Comparison of ENCODE assay signal across 8 mouse cellular contexts in genomic region chr19:40830703-40831415, GRCm38 (mm10). TPM values are rescaled to one million over a fixed set of nuclear protein-coding genes. Genes with fewer than 3 reads are reported as not detected.
DNase-seq lines count a peak whose midpoint lies in the region; ATAC-seq and TF ChIP-seq lines count a peak whose summit lies in the region.

TSS of gene Ccnj (plus strand) at chr19:40831279.

- H3K4me3 ChIP-seq in bone marrow, adult 2 months (replicated peaks; ENCODE audit: control insufficient read depth, low read depth, low read length) = peak within 1 kb of the TSS; percentile 76
- peak within 1 kb of the TSS; percentile 74 for H3K4me3 ChIP-seq in embryonic facial prominence, embryonic 14.5 days (ENCODE audit: low read depth, low read length)
- peak within 1 kb of the TSS; percentile 80 for H3K4me3 ChIP-seq in limb, embryonic 13.5 days
- H3K4me3 ChIP-seq in midbrain, embryonic 15.5 days = peak within 1 kb of the TSS; percentile 92

- no peaks in the 10 kb centered on the region for H3K27me3 ChIP-seq in embryonic facial prominence, embryonic 14.5 days (replicated peaks; ENCODE audit: control insufficient read depth, insufficient read depth, low read length)
- H3K27me3 ChIP-seq in limb, embryonic 13.5 days = no peaks in the 10 kb centered on the region
- H3K27me3 ChIP-seq in midbrain, embryonic 15.5 days (replicated peaks) = no peaks in the 10 kb centered on the region

- peak; percentile 98 for ATAC-seq in embryonic facial prominence, embryonic 14.5 days (ENCODE audit: low read depth)
- ATAC-seq in limb, embryonic 13.5 days (ENCODE audit: low FRiP score, low read depth) = peak; percentile 99
- ATAC-seq in midbrain, embryonic 15.5 days (replicated peaks) = peak; percentile 99

- no peaks in the 10 kb centered on the region for H3K9me3 ChIP-seq in embryonic facial prominence, embryonic 14.5 days (ENCODE audit: control insufficient read depth, low read length)
- H3K9me3 ChIP-seq in limb, embryonic 13.5 days = no peaks in the 10 kb centered on the region
- no peaks in the 10 kb centered on the region for H3K9me3 ChIP-seq in midbrain, embryonic 15.5 days

- under 1% methylated on average over 71 of the region's 71 CpGs for WGBS in bone marrow, adult 2 months
- under 1% methylated on average over 25 of the region's 71 CpGs for WGBS in embryonic facial prominence, embryonic 14.5 days
- WGBS in limb, embryonic 13.5 days = under 1% methylated on average over 67 of the region's 71 CpGs
- WGBS in midbrain, embryonic 15.5 days = under 1% methylated on average over 69 of the region's 71 CpGs

- peak within 1 kb of the TSS; percentile 72 for H3K4me2 ChIP-seq in embryonic facial prominence, embryonic 14.5 days (ENCODE audit: low read depth, low read length)
- H3K4me2 ChIP-seq in limb, embryonic 13.5 days (replicated peaks) = peak within 1 kb of the TSS; percentile 85
- H3K4me2 ChIP-seq in midbrain, embryonic 15.5 days = peak within 1 kb of the TSS; percentile 76

- no peak for TF ChIP-seq CTCF in bone marrow, adult 2 months (IDR thresholded peaks at IDR 0.05; ENCODE audit: control insufficient read depth, insufficient read depth, low read length)

- peak within 1 kb of the TSS; percentile 97 for H3K9ac ChIP-seq in embryonic facial prominence, embryonic 14.5 days (ENCODE audit: low read depth, low read length)
- H3K9ac ChIP-seq in limb, embryonic 13.5 days = peak within 1 kb of the TSS; percentile 98
- H3K9ac ChIP-seq in midbrain, embryonic 15.5 days = peak within 1 kb of the TSS; percentile 93

- H3K36me3 ChIP-seq in embryonic facial prominence, embryonic 14.5 days (ENCODE audit: control insufficient read depth, insufficient read depth, low read length) = 0 out of 2 replicates have a peak, but pooled peaks cover 3% of the 10 kb centered on the region
- H3K36me3 ChIP-seq in limb, embryonic 13.5 days = no peaks in the 10 kb centered on the region
- H3K36me3 ChIP-seq in midbrain, embryonic 15.5 days (replicated peaks) = no peaks in the 10 kb centered on the region

- no peaks in the 10 kb centered on the region; the same call in none of the 2 replicates for H3K4me1 ChIP-seq in bone marrow, adult 2 months (ENCODE audit: control insufficient read depth, insufficient read depth, low read length)
- H3K4me1 ChIP-seq in embryonic facial prominence, embryonic 14.5 days (ENCODE audit: control insufficient read depth, insufficient read depth, low read length) = peaks cover 19% of the 10 kb centered on the region
- peaks cover 29% of the 10 kb centered on the region for H3K4me1 ChIP-seq in limb, embryonic 13.5 days
- peaks cover 44% of the 10 kb centered on the region for H3K4me1 ChIP-seq in midbrain, embryonic 15.5 days

- no peak for TF ChIP-seq POLR2A in bone marrow, adult 2 months (IDR thresholded peaks at IDR 0.05; ENCODE audit: borderline replicate concordance, control insufficient read depth, low read depth, low read length)

- H3K27ac ChIP-seq in bone marrow, adult 2 months (ENCODE audit: control insufficient read depth, insufficient read depth, low read depth, low read length, poor library complexity) = peak within 1 kb of the TSS; percentile 94
- H3K27ac ChIP-seq in embryonic facial prominence, embryonic 14.5 days (replicated peaks; ENCODE audit: low read depth, low read length) = peak within 1 kb of the TSS; percentile 93
- peak within 1 kb of the TSS; percentile 94 for H3K27ac ChIP-seq in limb, embryonic 13.5 days
- peak within 1 kb of the TSS; percentile 95 for H3K27ac ChIP-seq in midbrain, embryonic 15.5 days

- DNase-seq in A20 (ENCODE audit: low read depth, low spot score) = peak; percentile 93
- peak; percentile 94 for DNase-seq in embryonic facial prominence, embryonic 14.5 days (ENCODE audit: low spot score)
- DNase-seq in heart, adult 8-10 months (ENCODE audit: low spot score) = peak; percentile 93
- DNase-seq in kidney, adult 9 months = peak; percentile 93
- DNase-seq in spleen, adult 18-20 months = peak; percentile 86 to 93

RNA-seq across cellular contexts. Expression of gene Ccnj, which starts in this region (rescaled TPM):
- polyA plus RNA-seq in bone marrow, adult 2 months (2011; ENCODE audit: insufficient read depth, insufficient read length, low replicate concordance, missing spikeins) = 5.6 and 8.6 TPM in 2 replicates
- polyA plus RNA-seq in embryonic facial prominence, embryonic 14.5 days (2014; fragmentation: Nextera tagmentation; extraction: Ambion mirVana) = 7.8 and 9.4 TPM in 2 replicates
- 1 to 10 TPM; 3.9 to 4.6 (median 4.0) TPM for total RNA-seq in heart, adult 8-10 months (2022)
- polyA plus RNA-seq in limb, embryonic 13.5 days (2015; fragmentation: Nextera tagmentation; extraction: Ambion mirVana) = 17.7 and 18.2 TPM in 2 replicates
- polyA plus RNA-seq in midbrain, embryonic 15.5 days (2015; fragmentation: Nextera tagmentation; extraction: Ambion mirVana) = 20.8 and 21.2 TPM in 2 replicates

Comparison
In these comparisons a context has a peak if more than half of its experiments do, and no peak if none do; other contexts are left out.
1. Peak in every context shown above with its lines: DNase-seq, ATAC-seq, H3K4me3 ChIP-seq and H3K27ac ChIP-seq.